8 mouse cellular contexts compared by ENCODE assay signal in genomic region chr16:11983106-11983615, GRCm38 (mm10). TPM values are rescaled to one million over a fixed set of nuclear protein-coding genes. Genes with fewer than 3 reads are reported as not detected.
DNase-seq lines count a peak whose midpoint lies in the region; ATAC-seq and TF ChIP-seq lines count a peak whose summit lies in the region.

No protein-coding gene starts in this region.

- no peaks in the 10 kb centered on the region for H3K36me3 ChIP-seq in E14TG2a.4 (ENCODE audit: insufficient read depth, low read length)
- no peaks in the 10 kb centered on the region for H3K36me3 ChIP-seq in hindbrain, embryonic 11.5 days (ENCODE audit: control insufficient read depth, insufficient read depth, low read length)
- no peaks in the 10 kb centered on the region for H3K36me3 ChIP-seq in stomach, embryonic 16.5 days (ENCODE audit: control insufficient read depth, insufficient read depth, low read length)

- peak overlapping the region; percentile 79 for H3K4me3 ChIP-seq in E14TG2a.4 (replicated peaks; ENCODE audit: low read length)
- H3K4me3 ChIP-seq in hindbrain, embryonic 11.5 days (ENCODE audit: low read depth, low read length), result peak overlapping the region; percentile 54
- H3K4me3 ChIP-seq in stomach, embryonic 16.5 days (replicated peaks; ENCODE audit: low read length), result peak overlapping the region; percentile 47

- peak; percentile 79 for DNase-seq in heart, adult 11 months
- DNase-seq in heart, adult 8-10 months (ENCODE audit: low spot score), result no peak
- DNase-seq in embryo, embryonic 11 days, result peak; percentile 33
- DNase-seq in hindbrain, embryonic 11.5 days (ENCODE audit: low spot score), result no peak
- DNase-seq in lung, postnatal 4 days, result peak; percentile 6 to 27
- DNase-seq in spleen, postnatal 10 days (ENCODE audit: low spot score in 2 of 2), result no peak

- ATAC-seq in hindbrain, embryonic 11.5 days (ENCODE audit: low FRiP score), result peak; percentile 1; the same call in 1 of the 2 replicates
- ATAC-seq in stomach, embryonic 16.5 days (ENCODE audit: insufficient read depth, low FRiP score), result no peak

- peaks cover 90% of the 10 kb centered on the region for H3K27me3 ChIP-seq in E14TG2a.4 (ENCODE audit: insufficient read depth, low read length)
- H3K27me3 ChIP-seq in hindbrain, embryonic 11.5 days (ENCODE audit: control insufficient read depth, insufficient read depth, low read length), result peaks cover 50% of the 10 kb centered on the region
- H3K27me3 ChIP-seq in stomach, embryonic 16.5 days (ENCODE audit: control insufficient read depth, insufficient read depth, low read length), result peaks cover 59% of the 10 kb centered on the region

- no peak overlapping the region for H3K27ac ChIP-seq in hindbrain, embryonic 11.5 days (ENCODE audit: low read depth, low read length)
- H3K27ac ChIP-seq in stomach, embryonic 16.5 days (ENCODE audit: low read length), result no peak overlapping the region

- peaks cover 28% of the 10 kb centered on the region for H3K4me1 ChIP-seq in E14TG2a.4 (replicated peaks; ENCODE audit: low read depth, low read length)
- H3K4me1 ChIP-seq in hindbrain, embryonic 11.5 days (replicated peaks; ENCODE audit: control insufficient read depth, insufficient read depth, low read length), result 0 out of 2 replicates have a peak, but pooled peaks cover 4% of the 10 kb centered on the region
- 0 out of 2 replicates have a peak, but pooled peaks cover 6% of the 10 kb centered on the region for H3K4me1 ChIP-seq in stomach, embryonic 16.5 days (ENCODE audit: control insufficient read depth, insufficient read depth, low read length)

- peak overlapping the region; percentile 99 for H3K4me2 ChIP-seq in hindbrain, embryonic 11.5 days (replicated peaks; ENCODE audit: low read depth, low read length)
- peak overlapping the region; percentile 81 for H3K4me2 ChIP-seq in stomach, embryonic 16.5 days (ENCODE audit: low read depth, low read length)

- H3K9me3 ChIP-seq in E14TG2a.4 (ENCODE audit: low read length), result no peaks in the 10 kb centered on the region
- no peaks in the 10 kb centered on the region for H3K9me3 ChIP-seq in hindbrain, embryonic 11.5 days (ENCODE audit: control insufficient read depth, low read length)
- H3K9me3 ChIP-seq in stomach, embryonic 16.5 days (replicated peaks; ENCODE audit: control insufficient read depth, low read length), result no peaks in the 10 kb centered on the region

- under 1% methylated on average over 25 of the region's 25 CpGs for WGBS in hindbrain, embryonic 11.5 days
- WGBS in stomach, embryonic 16.5 days, result 1% methylated on average over 25 of the region's 25 CpGs

- H3K9ac ChIP-seq in hindbrain, embryonic 11.5 days (ENCODE audit: low read depth, low read length), result 0 out of 2 replicates have a peak overlapping the region, but pooled peaks have one; percentile 19
- H3K9ac ChIP-seq in stomach, embryonic 16.5 days (ENCODE audit: low read length), result no peak overlapping the region

- no peak for TF ChIP-seq CTCF in E14TG2a.4 (conservative IDR thresholded peaks at IDR 0.05; ENCODE audit: low read length)

RNA-seq across cellular contexts. Expression of gene Shisa9, which starts 0.8 kb away (rescaled TPM):
- total RNA-seq in heart, adult 8-10 months (2022), result under 1 TPM in 3 of 4 experiments, not detected in 1; 0.14 to 0.37 (median 0.19) TPM
- 1.3 and 1.7 TPM in 2 replicates for polyA plus RNA-seq in hindbrain, embryonic 11.5 days (2014; fragmentation: Nextera tagmentation; extraction: Ambion mirVana)
- polyA plus RNA-seq in stomach, embryonic 16.5 days (2015; fragmentation: Nextera tagmentation; extraction: Ambion mirVana), result 0.70 and 0.83 TPM in 2 replicates

Comparison
In these comparisons a context has a peak if more than half of its experiments do, and no peak if none do; other contexts are left out.
1. DNase-seq: peak in heart, adult 11 months (single experiment), embryo, embryonic 11 days (single experiment) and lung, postnatal 4 days (2 of 2); none in heart, adult 8-10 months (single experiment), hindbrain, embryonic 11.5 days (single experiment) and spleen, postnatal 10 days (0 of 2).
2. Peak in every context shown above with its lines, with median percentiles within 50 percentile points of each other: H3K4me3 ChIP-seq.